Mouse (Mus musculus): ENCODE data around the gene Slc22a12.
A peak's percentile ranks its signal among the peaks of the same experiment; 100 is the strongest.

The Slc22a12 gene

GRCm38 (mm10) chr19:6540191-6540590 is 2.6 kb downstream of the Slc22a12 start:
- DNase-seq (ENCODE audit: low spot score) = no peak

DNA sequence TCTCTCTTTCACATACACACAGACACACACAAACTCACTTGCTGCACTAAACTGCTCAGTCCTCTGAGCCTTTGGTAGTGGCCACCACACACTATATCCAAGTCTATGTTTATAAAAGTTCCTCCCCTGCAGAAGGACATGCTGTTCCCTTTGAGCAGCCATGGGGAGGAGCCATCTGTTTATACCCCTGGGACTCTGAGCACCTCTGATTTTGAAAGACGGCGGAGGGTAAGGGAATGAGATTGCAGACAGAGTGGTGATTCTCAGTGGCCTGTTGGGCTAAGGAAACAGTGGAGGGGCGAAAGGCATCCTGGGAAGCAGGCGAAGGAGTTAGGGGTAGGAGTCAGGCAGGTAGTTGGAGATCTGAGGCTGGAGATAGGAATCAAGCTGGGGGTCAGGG is 3.2 kb downstream of the Slc22a12 start:
- DNase-seq (ENCODE audit: low spot score) = no peak

- no peak for DNase-seq (ENCODE audit: low spot score)
Observed at GRCm38 (mm10) chr19:6538546-6538945, 4.3 kb downstream of the Slc22a12 start.

GRCm38 (mm10) chr19:6537526-6537925 is 5.3 kb downstream of the Slc22a12 start:
- DNase-seq (ENCODE audit: low spot score) = no peak

- no peak for DNase-seq (ENCODE audit: low spot score)
Observed at GRCm38 (mm10) chr19:6536696-6537095, 6.1 kb downstream of the Slc22a12 start.

DNA sequence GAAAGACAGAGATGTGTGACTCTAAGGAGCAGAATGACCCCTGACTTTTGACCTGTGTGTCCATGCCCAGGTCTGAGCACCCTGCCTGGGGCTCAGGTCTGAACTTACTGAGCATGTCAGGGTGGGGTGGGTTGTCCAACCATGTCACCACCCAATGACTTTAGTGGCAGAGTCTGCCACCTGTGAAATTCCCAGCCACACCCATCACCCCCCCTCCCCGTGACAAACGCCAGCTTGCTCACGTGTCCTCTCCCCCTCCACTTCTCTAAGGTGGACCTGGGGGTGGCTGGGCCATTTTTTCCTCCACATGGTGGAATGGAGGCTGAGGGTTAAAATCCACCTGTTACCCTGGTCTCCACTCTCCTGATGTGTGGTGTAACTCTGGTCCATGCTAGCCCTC is 6.6 kb downstream of the Slc22a12 start:
- DNase-seq (ENCODE audit: low spot score) = no peak

DNA sequence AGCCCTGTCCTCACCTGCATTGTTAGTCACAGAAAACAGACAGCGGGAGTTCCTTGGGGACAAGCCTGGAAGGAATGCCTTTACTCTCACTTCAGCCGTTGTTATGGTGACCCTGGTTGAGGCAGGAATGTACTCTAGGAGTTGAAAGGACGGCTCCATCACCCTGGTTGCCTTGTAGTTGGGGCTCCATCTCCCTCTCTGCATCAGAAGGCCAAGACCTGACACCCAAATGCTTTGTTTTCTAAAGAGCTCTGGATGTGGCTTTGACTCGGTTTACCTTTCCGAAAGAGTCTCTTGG is 8.8 kb downstream of the Slc22a12 start:
- DNase-seq (ENCODE audit: low spot score) = no peak

GRCm38 (mm10) chr19:6533290-6534117 is 9.3 kb downstream of the Slc22a12 start:
- no peak for DNase-seq (ENCODE audit: low spot score)

- DNase-seq (ENCODE audit: low spot score) = no peak
Observed at GRCm38 (mm10) chr19:6532656-6533055, 10.2 kb downstream of the Slc22a12 start.

GRCm38 (mm10) chr19:6531832-6532471 is 10.9 kb downstream of the Slc22a12 start:
- DNase-seq (ENCODE audit: low spot score) = no peak

DNA sequence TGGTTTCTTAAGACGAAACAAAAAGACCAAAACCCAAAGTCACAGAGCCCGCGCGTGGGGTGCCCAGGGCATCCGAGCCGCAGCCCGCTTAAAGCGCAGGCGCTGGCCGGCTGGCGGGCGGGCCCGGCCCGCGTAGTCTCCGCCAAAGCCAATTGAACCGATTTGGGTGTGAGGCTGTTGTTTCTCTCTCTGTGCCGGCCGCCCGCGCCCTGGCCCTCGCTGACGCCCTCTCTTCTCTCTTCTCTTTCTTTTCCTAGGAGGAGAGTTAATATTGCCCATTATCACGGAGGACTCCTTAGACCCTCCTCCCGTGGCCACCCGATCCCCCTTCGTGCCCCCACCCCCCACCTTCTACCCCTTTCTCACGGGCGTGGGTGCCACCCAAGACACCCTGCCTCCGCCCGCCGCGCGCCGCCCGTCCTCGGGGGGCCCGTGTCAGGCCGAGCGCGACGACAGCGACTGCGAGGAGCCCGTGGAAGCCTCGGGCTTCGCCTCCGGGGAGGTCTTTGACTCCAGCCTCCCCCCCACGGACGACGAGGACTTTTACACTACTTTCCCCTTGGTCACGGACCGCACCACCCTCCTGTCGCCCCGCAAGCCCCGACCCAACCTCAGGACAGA is 11.7 kb downstream of the Slc22a12 start:
- no peak for DNase-seq (ENCODE audit: low spot score)

- DNase-seq (ENCODE audit: low spot score) = no peak
Observed at GRCm38 (mm10) chr19:6530359-6530758, 12.5 kb downstream of the Slc22a12 start.

GRCm38 (mm10) chr19:6529265-6529985 is 13.4 kb downstream of the Slc22a12 start:
- peak; percentile 26 for DNase-seq (ENCODE audit: low spot score)

DNA sequence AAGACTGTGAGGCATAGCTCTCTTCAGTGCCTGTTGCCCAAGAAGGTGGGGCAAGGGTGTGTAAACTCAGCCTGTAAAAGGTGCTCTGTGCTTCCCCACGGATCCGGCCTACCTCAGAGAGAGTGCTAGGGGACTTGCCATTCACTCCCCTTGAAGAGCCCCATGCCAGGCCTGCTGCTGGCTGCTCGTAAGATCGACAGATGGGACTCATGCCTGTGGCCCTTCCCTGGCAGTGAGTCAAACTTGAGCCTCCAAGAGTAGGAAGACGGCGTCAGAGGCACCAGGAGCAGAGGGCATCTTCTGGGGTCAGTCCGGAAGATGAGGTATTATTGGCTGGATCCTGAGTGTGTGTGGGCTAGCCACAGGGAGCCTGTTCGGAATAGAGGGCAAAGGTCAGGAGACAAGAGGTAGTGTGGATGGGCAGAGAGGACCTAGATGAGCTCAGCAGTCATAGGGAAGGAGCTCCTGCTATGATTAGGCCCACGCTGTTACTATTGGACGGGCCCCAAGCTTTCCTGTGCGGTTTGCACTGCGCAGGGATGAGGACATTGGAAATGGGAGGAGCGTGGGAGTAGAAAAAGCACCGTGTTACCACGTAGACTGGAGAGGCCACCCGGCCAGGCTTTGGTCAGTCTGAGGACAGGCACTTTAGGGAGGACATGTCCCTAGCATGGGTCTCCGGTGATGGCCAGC is 14.8 kb downstream of the Slc22a12 start:
- DNase-seq (ENCODE audit: low spot score) = no peak

DNA sequence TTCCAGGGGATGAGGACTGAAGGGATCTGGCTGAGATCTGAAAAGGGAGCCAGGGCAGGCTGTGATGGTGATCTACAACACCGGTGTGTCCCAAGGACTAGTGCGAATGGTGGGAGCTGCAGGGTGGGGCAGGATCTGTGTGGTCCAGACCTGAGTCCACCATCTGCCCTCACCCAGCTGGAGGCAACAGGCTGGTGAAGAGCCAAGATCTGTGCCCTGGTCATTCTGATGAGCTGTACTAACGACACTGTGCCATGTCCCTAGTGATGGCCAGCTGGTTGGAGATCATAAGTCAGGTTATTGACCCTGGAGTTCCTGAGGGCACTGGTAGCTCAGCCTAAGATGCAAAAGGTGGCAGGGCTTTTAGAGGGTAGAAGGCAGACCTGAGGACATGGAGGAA is 15.4 kb downstream of the Slc22a12 start:
- DNase-seq (ENCODE audit: low spot score) = no peak

- no peak for DNase-seq (ENCODE audit: low spot score)
Observed at GRCm38 (mm10) chr19:6526010-6526409, 16.8 kb downstream of the Slc22a12 start.

DNA sequence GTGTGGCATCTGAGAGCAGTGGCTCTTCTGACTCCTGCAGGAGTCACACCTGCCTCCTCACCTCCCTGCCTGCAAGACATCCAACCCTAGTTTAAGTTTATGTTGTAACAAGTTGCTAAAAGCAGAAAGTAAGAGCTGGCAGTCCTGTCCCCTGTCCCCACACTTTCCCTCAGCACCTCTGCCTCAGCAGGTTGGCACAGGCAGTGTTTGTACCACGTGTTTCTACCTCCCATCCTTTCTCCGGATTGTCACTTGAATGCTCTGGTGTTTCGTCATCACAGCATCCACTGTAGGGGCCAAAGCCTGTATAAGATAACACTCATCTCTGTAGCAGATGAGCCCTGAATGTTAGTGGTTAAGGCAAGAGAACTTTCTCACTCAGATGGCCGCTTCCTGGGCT is 17.8 kb downstream of the Slc22a12 start:
- no peak for DNase-seq (ENCODE audit: low spot score)

- no peak for DNase-seq (ENCODE audit: low spot score)
Observed at GRCm38 (mm10) chr19:6522289-6522688, 20.5 kb downstream of the Slc22a12 start.

DNA sequence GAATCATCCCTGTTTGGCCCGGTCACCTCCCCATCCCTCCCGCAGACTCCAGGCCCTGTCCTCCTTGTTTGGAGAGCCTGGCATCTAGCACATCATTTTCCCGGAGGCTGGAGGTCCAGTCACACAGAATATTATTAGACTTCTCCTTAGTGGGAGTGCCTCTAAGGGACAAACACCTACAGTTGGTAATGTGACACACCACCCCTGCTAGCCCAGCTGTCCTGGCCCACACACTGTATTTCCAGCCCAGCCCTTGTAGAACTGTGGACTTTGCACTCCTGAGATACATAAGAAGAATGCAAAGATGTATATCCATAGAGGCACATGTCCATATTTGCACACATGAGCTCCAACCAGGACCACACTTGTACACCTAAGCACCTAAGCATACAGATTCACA is 21.2 kb downstream of the Slc22a12 start:
- no peak for DNase-seq (ENCODE audit: low spot score)

DNA sequence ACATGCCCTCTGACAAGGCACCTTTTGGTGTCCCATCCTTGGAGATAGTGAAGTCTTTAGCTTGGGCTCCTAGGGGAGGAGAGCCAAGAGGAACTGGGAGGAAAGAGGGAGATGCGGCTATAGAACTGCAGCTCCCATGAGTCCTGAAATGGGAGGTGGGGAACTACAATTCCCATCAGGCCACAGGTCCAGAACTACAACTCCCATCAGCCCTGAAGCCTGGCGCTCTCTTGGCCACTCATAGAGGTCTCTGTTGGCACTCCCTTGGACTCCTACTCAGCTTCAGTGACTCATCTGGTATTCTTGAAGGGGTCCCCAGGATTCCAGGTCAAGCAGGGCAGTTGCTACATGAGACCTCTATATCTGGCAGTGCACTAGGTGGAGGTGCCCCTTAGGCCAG is 23.3 kb downstream of the Slc22a12 start:
- DNase-seq (ENCODE audit: low spot score) = no peak

- DNase-seq (ENCODE audit: low spot score) = no peak
Observed at GRCm38 (mm10) chr19:6518601-6519000, 24.2 kb downstream of the Slc22a12 start.

- no peak for DNase-seq (ENCODE audit: low spot score)
Observed at GRCm38 (mm10) chr19:6516153-6516552, 26.7 kb downstream of the Slc22a12 start.

Measured in lung, postnatal 25 days (tissue).